Mouse (Mus musculus) liver, embryonic 12.5 days (tissue): ENCODE measurements around the gene Ptpdc1. TPM values are rescaled to one million over a fixed set of nuclear protein-coding genes. Genes with fewer than 3 reads are reported as not detected.
A peak's percentile ranks its signal among the peaks of the same experiment; 100 is the strongest.

Experiments used
- ATAC-seq: fragments of 200-750 bp; cut with Nextera tagmentation; 2 replicates; pipeline ENCODE4 v1.8.0; 2017; ENCODE audit warnings: moderate number of reproducible peaks, mild to moderate bottlenecking, moderate library complexity
- H3K27ac ChIP-seq: fragments of 300-500 bp; sonication (generic); 2 replicates; pipeline ENCODE4 v1.5.1; 2016; ENCODE audit warnings: mild to moderate bottlenecking
- H3K27me3 ChIP-seq: fragments of 300-500 bp; sonication (generic); replicated peaks from 2 replicates; pipeline ENCODE4 v1.6.1; 2016; ENCODE audit warnings: mild to moderate bottlenecking, moderate library complexity
- H3K36me3 ChIP-seq: fragments of 300-500 bp; sonication (generic); 2 replicates; pipeline ENCODE4 v1.6.1; 2016; ENCODE audit warnings: mild to moderate bottlenecking, moderate library complexity
- H3K4me1 ChIP-seq: fragments of 300-500 bp; sonication (generic); 2 replicates; pipeline ENCODE4 v1.6.1; 2016
- H3K4me2 ChIP-seq: fragments of 300-500 bp; sonication (generic); 2 replicates; pipeline ENCODE4 v1.6.1; 2016; ENCODE audit warnings: mild to moderate bottlenecking, moderate library complexity
- H3K4me3 ChIP-seq: fragments of 300-500 bp; sonication (generic); 2 replicates; pipeline ENCODE4 v1.5.1; 2016; ENCODE audit warnings: mild to moderate bottlenecking, moderate library complexity
- H3K9ac ChIP-seq: fragments of 300-500 bp; sonication (generic); 2 replicates; pipeline ENCODE4 v1.6.1; 2016; ENCODE audit warnings: mild to moderate bottlenecking, moderate library complexity
- H3K9me3 ChIP-seq: fragments of 300-500 bp; sonication (generic); replicated peaks from 2 replicates; pipeline ENCODE4 v1.6.1; 2016; ENCODE audit warnings: mild to moderate bottlenecking, moderate library complexity
- WGBS: fragments of 180-500 bp; shearing (Covaris S2); methylation state at CpG from one replicate; pipeline ENCODE4 v1.1.7; 2016; ENCODE audit not compliant: insufficient replicate concordance; 5-methylcytosine and 5-hydroxymethylcytosine counted together
- polyA plus RNA-seq: library from polyadenylated mRNA; unstranded; fragments of >200 nt; fragmentation: Nextera tagmentation; extraction: Ambion mirVana; gene quantifications from 2 replicates; pipeline ENCODE4 v1.2.1, GENCODE M21; 2016

Ptpdc1 gene
- polyA plus RNA-seq, 1 experiment from 2014 or later, result 1.2 TPM

GRCm38 (mm10) chr13:48553511-48553910, 72.0 kb downstream of the Ptpdc1 start:
- 63% methylated on average over 5 of the region's 5 CpGs for WGBS
- Histone ChIP-seq H3K27ac (0 out of 2 replicates have a peak overlapping the region, but pooled peaks have one; percentile 1), H3K4me2 (no peak overlapping the region)

GRCm38 (mm10) chr13:48552181-48553090, 73.0 kb downstream of the Ptpdc1 start:
- no peak overlapping the region; the same call in 1 of the 2 replicates for H3K4me2 ChIP-seq

More at GRCm38 (mm10) chr13:48553511-48553910, 72.0 kb downstream of the Ptpdc1 start:
- no peaks in the 10 kb centered on the region; the same call in 1 of the 2 replicates for H3K9me3 ChIP-seq
- H3K4me1 ChIP-seq, result no peaks in the 10 kb centered on the region; the same call in 1 of the 2 replicates
- no peak overlapping the region for H3K9ac ChIP-seq
- no peaks in the 10 kb centered on the region for H3K27me3 ChIP-seq
- no peak for ATAC-seq
- H3K36me3 ChIP-seq, result no peaks in the 10 kb centered on the region
- no peak overlapping the region for H3K4me3 ChIP-seq

DNA sequence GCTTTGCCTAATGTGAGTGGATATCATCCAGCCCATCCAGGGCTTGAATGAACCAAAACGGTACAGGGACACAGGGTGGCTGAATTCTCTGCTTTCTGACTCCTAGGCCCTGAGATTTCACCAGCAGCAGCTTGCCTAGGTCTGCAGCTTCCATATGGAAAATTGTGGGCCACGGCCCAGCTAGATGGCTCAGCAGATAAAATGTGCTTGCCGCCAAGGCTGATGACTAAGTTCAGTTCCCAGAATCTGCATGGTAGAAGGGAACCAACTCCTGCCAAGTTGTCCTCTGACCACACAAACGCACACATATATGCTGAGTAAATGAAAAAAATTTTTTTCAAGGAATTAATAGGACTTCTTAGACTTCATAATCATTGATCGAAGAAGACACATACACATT, 77.2 kb downstream of the Ptpdc1 start:
- H3K4me2 ChIP-seq, result no peak overlapping the region
- ATAC-seq, result no peak
- WGBS, result 79% methylated on average over 5 of the region's 5 CpGs
- H3K4me3 ChIP-seq, result no peak overlapping the region
- H3K27ac ChIP-seq, result no peak overlapping the region
- H3K4me1 ChIP-seq, result peaks cover 23% of the 10 kb centered on the region
- no peak overlapping the region for H3K9ac ChIP-seq
- no peaks in the 10 kb centered on the region for H3K36me3 ChIP-seq
- H3K9me3 ChIP-seq, result no peaks in the 10 kb centered on the region
- H3K27me3 ChIP-seq, result no peaks in the 10 kb centered on the region

More at GRCm38 (mm10) chr13:48552181-48553090, 73.0 kb downstream of the Ptpdc1 start:
- Histone ChIP-seq H3K27me3 (no peaks in the 10 kb centered on the region), H3K4me3 (no peak overlapping the region), H3K36me3 (no peaks in the 10 kb centered on the region), H3K9me3 (no peaks in the 10 kb centered on the region), H3K27ac (peak overlapping the region; percentile 49), H3K4me1 (no peaks in the 10 kb centered on the region; the same call in 1 of the 2 replicates), H3K9ac (no peak overlapping the region)
- ATAC-seq, result 0 out of 2 replicates have a peak, but pooled peaks have one; percentile 37
- WGBS, result 56% methylated on average over 21 of the region's 21 CpGs

DNA sequence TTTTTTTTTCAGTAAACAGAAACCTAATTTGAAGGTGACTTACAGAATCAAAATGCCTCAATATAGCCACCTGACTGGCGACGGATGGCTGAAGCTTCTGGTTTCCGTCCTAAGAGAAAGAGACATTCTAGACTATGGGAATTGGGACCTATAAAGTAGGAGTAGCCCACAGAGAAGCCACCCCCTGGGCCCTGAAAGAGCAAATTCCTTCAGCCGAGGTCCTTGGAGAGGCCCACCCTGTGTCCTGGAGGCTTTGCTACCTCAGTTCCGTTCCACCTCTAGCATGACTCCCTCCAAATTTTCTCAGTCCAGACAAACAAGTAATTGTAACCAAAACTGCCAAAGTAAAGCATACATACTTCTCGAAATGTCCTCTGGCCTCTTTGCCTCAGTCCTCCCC, 77.8 kb downstream of the Ptpdc1 start:
- H3K27me3 ChIP-seq, result no peaks in the 10 kb centered on the region
- H3K9me3 ChIP-seq, result no peaks in the 10 kb centered on the region
- no peak overlapping the region for H3K27ac ChIP-seq
- no peaks in the 10 kb centered on the region for H3K36me3 ChIP-seq
- no peak overlapping the region for H3K9ac ChIP-seq
- ATAC-seq, result no peak
- no peak overlapping the region for H3K4me2 ChIP-seq
- WGBS, result 90% methylated on average over 6 of the region's 6 CpGs
- H3K4me3 ChIP-seq, result no peak overlapping the region
- peaks cover 26% of the 10 kb centered on the region for H3K4me1 ChIP-seq

GRCm38 (mm10) chr13:48546330-48546917, 79.0 kb downstream of the Ptpdc1 start:
- 0% methylated on average over 64 of the region's 72 CpGs for WGBS
- Histone ChIP-seq H3K36me3 (no peaks in the 10 kb centered on the region), H3K9ac (peak overlapping the region; percentile 97), H3K4me1 (peaks cover 33% of the 10 kb centered on the region), H3K9me3 (no peaks in the 10 kb centered on the region), H3K27me3 (no peaks in the 10 kb centered on the region), H3K4me3 (peak overlapping the region; percentile 93), H3K27ac (peak overlapping the region; percentile 98), H3K4me2 (peak overlapping the region; percentile 74)
- peak; percentile 96 for ATAC-seq

- 0 out of 2 replicates have a peak, but pooled peaks cover 4% of the 10 kb centered on the region for H3K36me3 ChIP-seq
- ATAC-seq, result peak; percentile 80
- no peaks in the 10 kb centered on the region for H3K27me3 ChIP-seq
- peaks cover 38% of the 10 kb centered on the region for H3K4me1 ChIP-seq
- H3K9ac ChIP-seq, result peak overlapping the region; percentile 97
- H3K27ac ChIP-seq, result peak overlapping the region; percentile 98
- under 1% methylated on average over 51 of the region's 72 CpGs for WGBS
- peak overlapping the region; percentile 93 for H3K4me3 ChIP-seq
- peak overlapping the region; percentile 74 for H3K4me2 ChIP-seq
- no peaks in the 10 kb centered on the region for H3K9me3 ChIP-seq
Observed at GRCm38 (mm10) chr13:48545476-48546281, 79.8 kb downstream of the Ptpdc1 start.

- ATAC-seq, result no peak
- Histone ChIP-seq H3K4me2 (peak overlapping the region; percentile 74), H3K9ac (peak overlapping the region; percentile 97), H3K4me1 (peaks cover 45% of the 10 kb centered on the region), H3K9me3 (no peaks in the 10 kb centered on the region), H3K36me3 (0 out of 2 replicates have a peak, but pooled peaks cover 4% of the 10 kb centered on the region), H3K27ac (peak overlapping the region; percentile 98), H3K27me3 (no peaks in the 10 kb centered on the region), H3K4me3 (peak overlapping the region; percentile 93)
- 20% methylated on average over 4 of the region's 4 CpGs for WGBS
Observed at GRCm38 (mm10) chr13:48544867-48545266, 80.6 kb downstream of the Ptpdc1 start.

- peak overlapping the region; percentile 93 for H3K4me3 ChIP-seq
- peak overlapping the region; percentile 49 for H3K27ac ChIP-seq
- peak overlapping the region; percentile 97 for H3K9ac ChIP-seq
- H3K27me3 ChIP-seq, result no peaks in the 10 kb centered on the region
- H3K9me3 ChIP-seq, result no peaks in the 10 kb centered on the region
- peaks cover 49% of the 10 kb centered on the region for H3K4me1 ChIP-seq
- H3K4me2 ChIP-seq, result peak overlapping the region; percentile 74
- no peak for ATAC-seq
- H3K36me3 ChIP-seq, result 0 out of 2 replicates have a peak, but pooled peaks cover 4% of the 10 kb centered on the region
Observed at GRCm38 (mm10) chr13:48544391-48544790, 81.1 kb downstream of the Ptpdc1 start.

- no peak overlapping the region for H3K9ac ChIP-seq
- H3K4me2 ChIP-seq, result no peak overlapping the region
- ATAC-seq, result no peak
- H3K27me3 ChIP-seq, result no peaks in the 10 kb centered on the region
- H3K4me3 ChIP-seq, result no peak overlapping the region
- peaks cover 48% of the 10 kb centered on the region for H3K4me1 ChIP-seq
- WGBS, result 19% methylated on average over 1 of the region's 1 CpGs
- H3K36me3 ChIP-seq, result peaks cover 28% of the 10 kb centered on the region
- H3K27ac ChIP-seq, result no peak overlapping the region
- H3K9me3 ChIP-seq, result no peaks in the 10 kb centered on the region
Observed at GRCm38 (mm10) chr13:48540488-48540887, 85.0 kb downstream of the Ptpdc1 start.

DNA sequence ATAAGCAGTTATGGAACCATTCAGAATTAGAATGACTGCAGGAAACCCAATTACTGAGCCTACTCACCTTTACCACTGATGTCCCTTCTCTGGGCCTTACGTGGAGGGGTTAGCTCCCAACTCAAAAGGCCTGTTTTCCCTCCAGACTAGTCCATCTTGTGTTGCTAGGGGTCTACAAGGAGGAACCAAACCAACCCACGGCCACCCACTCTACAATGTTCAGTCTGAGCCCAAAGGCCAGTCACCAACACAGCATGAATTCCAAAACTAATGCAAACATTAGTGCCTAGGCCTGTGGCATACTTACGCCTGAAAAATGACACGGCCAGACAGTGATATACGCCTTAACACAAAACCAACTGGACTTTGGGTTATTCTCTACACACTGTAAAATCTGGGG, 92.0 kb downstream of the Ptpdc1 start:
- H3K27ac ChIP-seq, result no peak overlapping the region
- H3K36me3 ChIP-seq, result peaks cover 37% of the 10 kb centered on the region
- no peak overlapping the region for H3K4me3 ChIP-seq
- no peak overlapping the region for H3K9ac ChIP-seq
- 78% methylated on average over 5 of the region's 5 CpGs for WGBS
- ATAC-seq, result no peak
- H3K4me1 ChIP-seq, result peaks cover 2% of the 10 kb centered on the region; the same call in 1 of the 2 replicates
- no peak overlapping the region for H3K4me2 ChIP-seq
- no peaks in the 10 kb centered on the region for H3K27me3 ChIP-seq
- H3K9me3 ChIP-seq, result no peaks in the 10 kb centered on the region

GRCm38 (mm10) chr13:48531448-48531847, 94.0 kb downstream of the Ptpdc1 start:
- no peaks in the 10 kb centered on the region for H3K9me3 ChIP-seq
- H3K4me3 ChIP-seq, result no peak overlapping the region
- H3K9ac ChIP-seq, result no peak overlapping the region
- no peaks in the 10 kb centered on the region for H3K27me3 ChIP-seq
- H3K4me1 ChIP-seq, result peaks cover 2% of the 10 kb centered on the region; the same call in 1 of the 2 replicates
- no peak overlapping the region for H3K27ac ChIP-seq
- WGBS, result 60% methylated on average over 2 of the region's 2 CpGs
- ATAC-seq, result no peak
- H3K36me3 ChIP-seq, result peaks cover 20% of the 10 kb centered on the region
- no peak overlapping the region for H3K4me2 ChIP-seq
